Mouse (Mus musculus) testis, adult 2 months (tissue): ENCODE results near the gene Hmcn1.

ENCODE experiments used
- CTCF ChIP-seq: fragments of 200-500 bp; IDR thresholded peaks from 2 replicates; pipeline ENCODE4 v1.5.1; 2012; ENCODE audit warnings: low read depth, mild to moderate bottlenecking, inconsistent platforms, low read length, moderate library complexity; ENCODE audit not compliant: control insufficient read depth, insufficient read depth, insufficient replicate concordance
- POLR2A ChIP-seq: fragments of 200-500 bp; IDR thresholded peaks from 2 replicates; pipeline ENCODE4 v1.6.1; 2012; ENCODE audit warnings: low read depth, mild to moderate bottlenecking, inconsistent platforms, low read length, moderate library complexity; ENCODE audit not compliant: control insufficient read depth

DNA sequence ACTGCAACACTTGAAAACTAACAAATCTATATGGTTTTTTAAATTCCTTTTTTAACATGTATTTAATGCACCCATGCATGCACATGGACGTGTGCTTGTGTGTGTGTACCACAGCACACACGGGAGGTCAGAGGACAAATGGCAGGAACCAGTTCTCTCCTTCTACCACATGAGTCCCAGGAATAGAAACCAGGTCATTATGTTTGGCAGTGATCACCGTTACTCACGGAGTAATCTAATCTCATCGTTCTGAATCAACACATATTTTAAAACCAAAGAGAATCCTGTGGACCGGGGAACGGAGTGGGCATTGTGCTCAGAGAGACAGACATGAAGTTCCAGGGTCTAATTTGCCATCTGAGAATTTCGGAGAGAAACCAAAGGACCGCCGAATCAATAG is 38.3 kb upstream of the Hmcn1 start:
- no peak for TF ChIP-seq POLR2A
- no peak for TF ChIP-seq CTCF
